Mouse (Mus musculus): ENCODE data around the gene Alox5. TPM values are rescaled to one million over a fixed set of nuclear protein-coding genes. Genes with fewer than 3 reads are reported as not detected.
"Not testable (repeated sequence)": the region's sequence is repeated elsewhere in the genome, so short reads cannot be mapped to it uniquely, and the experiment has no call there.

The Alox5 gene
- polyA plus RNA-seq (2015; fragmentation: Nextera tagmentation; extraction: Ambion mirVana): 0.63 and 0.89 TPM in 2 replicates

DNA sequence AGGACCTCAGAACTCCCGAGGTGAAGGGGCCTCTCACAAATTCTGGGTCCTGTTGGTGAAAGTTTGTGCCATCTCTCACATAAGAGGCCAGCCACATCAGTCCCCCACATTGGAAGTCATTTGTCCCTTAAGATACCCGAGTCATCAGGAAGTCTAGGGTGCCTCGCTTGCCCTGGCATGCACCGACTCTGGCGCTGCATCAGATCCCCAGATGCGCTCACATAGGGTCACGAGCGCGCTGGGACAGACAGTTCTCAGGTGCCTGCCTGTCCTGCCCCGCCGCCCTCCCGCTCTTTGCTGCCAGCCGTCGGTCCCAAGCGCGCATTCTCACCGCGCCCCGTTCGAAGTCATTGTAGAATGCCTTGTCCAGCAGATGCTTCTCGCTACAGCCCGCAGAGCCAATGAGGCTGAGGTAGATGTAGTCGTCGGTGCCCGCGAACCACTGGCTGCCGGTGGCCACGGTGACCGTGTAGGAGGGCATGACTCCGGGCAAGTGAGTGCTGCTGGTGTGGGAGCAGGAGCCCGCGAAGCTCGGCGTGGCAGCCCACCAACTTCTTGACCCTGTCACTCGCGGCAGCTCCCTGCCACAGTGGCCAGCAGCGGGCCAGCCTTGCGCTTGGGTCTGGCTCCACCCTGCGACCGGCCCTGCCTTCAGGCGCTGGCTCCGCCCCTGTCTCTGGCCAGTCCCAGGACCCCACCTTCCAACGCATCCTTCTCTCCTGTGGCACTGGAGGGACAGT is at the start of gene Alox5:
Gene Alox5, minus strand, starts transcription at position 635 of the 740 bp plus-strand sequence.
- Histone ChIP-seq H3K9me3 (ENCODE audit: low read length) (no peaks in the 10 kb centered on the region), H3K27me3 (ENCODE audit: insufficient read depth, low read length) (peaks cover 39% of the 10 kb centered on the region), H3K4me1 (ENCODE audit: insufficient read depth, low read length) (no peaks in the 10 kb centered on the region), H3K9ac (replicated peaks; ENCODE audit: low read length) (0 out of 2 replicates have a peak within 1 kb of the TSS, but pooled peaks have one; percentile 36), H3K27ac (ENCODE audit: low read length) (no peak within 1 kb of the TSS), H3K4me3 (ENCODE audit: low read length) (peak within 1 kb of the TSS; percentile 44), H3K4me2 (replicated peaks; ENCODE audit: low read depth, low read length) (peak within 1 kb of the TSS; percentile 74), H3K36me3 (ENCODE audit: insufficient read depth, low read length) (no peaks in the 10 kb centered on the region)
- ATAC-seq (ENCODE audit: low FRiP score, low TSS enrichment): peak; percentile 86
- 3% methylated on average over 43 of the region's 43 CpGs for WGBS

- H3K9ac ChIP-seq (replicated peaks; ENCODE audit: low read length); H3K36me3 ChIP-seq (ENCODE audit: insufficient read depth, low read length); H3K27me3 ChIP-seq (ENCODE audit: insufficient read depth, low read length); ATAC-seq (ENCODE audit: low FRiP score, low TSS enrichment); H3K4me2 ChIP-seq (replicated peaks; ENCODE audit: low read depth, low read length); H3K27ac ChIP-seq (ENCODE audit: low read length); H3K4me3 ChIP-seq (ENCODE audit: low read length); H3K4me1 ChIP-seq (ENCODE audit: insufficient read depth, low read length): not testable (repeated sequence)
- WGBS: 89% methylated on average over 19 of the region's 20 CpGs
- H3K9me3 ChIP-seq (ENCODE audit: low read length): peaks cover 12% of the 10 kb centered on the region
Measured at GRCm38 (mm10) chr6:116506302-116507003, 45.5 kb upstream of the Alox5 start, which contains the start of gene Olfr212. Gene Olfr212 (plus strand): TSS chr6:116506516.

DNA sequence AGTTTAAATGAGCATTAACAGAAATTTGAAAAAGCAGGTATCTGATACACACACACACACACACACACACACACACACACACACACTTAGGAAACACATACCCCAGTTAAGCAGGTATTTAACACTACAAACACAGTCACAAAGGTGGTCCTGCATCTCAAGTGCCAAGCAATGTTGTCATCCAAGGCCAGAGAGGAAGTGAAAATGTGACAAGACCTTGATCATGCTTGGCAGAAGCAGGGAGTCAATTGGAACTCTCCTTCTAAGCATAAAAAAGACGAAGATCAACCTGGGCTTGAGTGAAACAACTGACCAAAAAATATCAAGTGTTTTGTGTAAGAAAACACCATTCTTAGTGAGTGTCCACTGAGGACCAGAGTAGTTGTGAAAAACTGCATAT is 35.0 kb upstream of the Alox5 start:
- WGBS: 90% methylated on average over 1 of the region's 1 CpGs
- ATAC-seq (ENCODE audit: low FRiP score, low TSS enrichment): no peak
- no peak overlapping the region for H3K27ac ChIP-seq (ENCODE audit: low read length)
- no peaks in the 10 kb centered on the region for H3K9me3 ChIP-seq (ENCODE audit: low read length)
- H3K4me2 ChIP-seq (replicated peaks; ENCODE audit: low read depth, low read length): no peak overlapping the region
- no peaks in the 10 kb centered on the region for H3K27me3 ChIP-seq (ENCODE audit: insufficient read depth, low read length)
- H3K36me3 ChIP-seq (ENCODE audit: insufficient read depth, low read length): no peaks in the 10 kb centered on the region
- no peaks in the 10 kb centered on the region for H3K4me1 ChIP-seq (ENCODE audit: insufficient read depth, low read length)
- H3K9ac ChIP-seq (replicated peaks; ENCODE audit: low read length): no peak overlapping the region
- no peak overlapping the region for H3K4me3 ChIP-seq (ENCODE audit: low read length)

DNA sequence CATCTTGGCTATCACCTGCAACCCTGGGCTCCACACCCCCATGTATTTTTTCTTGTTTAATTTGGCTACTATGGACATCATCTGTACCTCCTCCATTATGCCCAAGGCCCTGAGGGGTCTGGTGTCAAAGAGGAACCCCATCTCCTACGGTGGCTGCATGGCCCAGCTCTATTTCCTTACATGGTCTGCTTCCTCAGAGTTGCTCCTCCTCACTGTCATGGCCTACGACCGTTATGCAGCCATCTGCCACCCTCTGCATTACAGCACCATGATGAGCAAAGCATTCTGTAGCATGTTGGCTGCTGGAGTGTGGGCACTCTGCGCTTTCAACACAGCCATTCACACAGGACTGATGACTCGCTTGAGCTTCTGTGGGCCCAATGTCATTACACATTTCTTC is 32.8 kb upstream of the Alox5 start:
- Histone ChIP-seq H3K9ac (replicated peaks; ENCODE audit: low read length) (no peak overlapping the region), H3K27me3 (ENCODE audit: insufficient read depth, low read length) (no peaks in the 10 kb centered on the region), H3K27ac (ENCODE audit: low read length) (no peak overlapping the region), H3K9me3 (ENCODE audit: low read length) (no peaks in the 10 kb centered on the region), H3K4me2 (replicated peaks; ENCODE audit: low read depth, low read length) (no peak overlapping the region), H3K36me3 (ENCODE audit: insufficient read depth, low read length) (no peaks in the 10 kb centered on the region), H3K4me3 (ENCODE audit: low read length) (no peak overlapping the region), H3K4me1 (ENCODE audit: insufficient read depth, low read length) (no peaks in the 10 kb centered on the region)
- 89% methylated on average over 5 of the region's 5 CpGs for WGBS
- ATAC-seq (ENCODE audit: low FRiP score, low TSS enrichment): no peak

DNA sequence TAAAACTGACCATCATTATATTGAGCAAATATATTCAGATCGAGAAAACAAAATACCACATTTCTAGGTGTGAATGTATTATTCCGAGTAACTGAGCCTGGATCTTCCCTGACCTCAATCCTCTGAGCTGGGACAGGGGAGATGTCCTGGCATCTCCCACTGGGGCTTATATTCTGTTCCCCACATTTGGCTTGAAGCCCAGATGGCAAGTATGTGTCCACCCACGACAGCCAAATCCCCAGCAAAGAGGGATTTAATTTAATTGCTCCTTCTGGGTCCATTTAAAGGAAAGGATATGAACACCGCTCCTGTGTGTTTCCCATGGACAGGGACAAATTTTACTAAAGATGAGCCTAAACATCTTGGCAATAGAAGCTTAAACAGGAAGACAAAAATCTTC is 27.8 kb upstream of the Alox5 start, which contains the start of gene Olfr211:
Gene Olfr211, plus strand, starts transcription at position 301 of the 400 bp plus-strand sequence.
- Histone ChIP-seq H3K9ac (replicated peaks; ENCODE audit: low read length) (no peak within 1 kb of the TSS), H3K4me1 (ENCODE audit: insufficient read depth, low read length) (no peaks in the 10 kb centered on the region), H3K27me3 (ENCODE audit: insufficient read depth, low read length) (no peaks in the 10 kb centered on the region), H3K27ac (ENCODE audit: low read length) (no peak within 1 kb of the TSS), H3K4me3 (ENCODE audit: low read length) (no peak within 1 kb of the TSS), H3K4me2 (replicated peaks; ENCODE audit: low read depth, low read length) (no peak within 1 kb of the TSS), H3K36me3 (ENCODE audit: insufficient read depth, low read length) (no peaks in the 10 kb centered on the region), H3K9me3 (ENCODE audit: low read length) (no peaks in the 10 kb centered on the region)
- WGBS: 81% methylated on average over 4 of the region's 4 CpGs
- no peak for ATAC-seq (ENCODE audit: low FRiP score, low TSS enrichment)

- no peak for ATAC-seq (ENCODE audit: low FRiP score, low TSS enrichment)
- no peaks in the 10 kb centered on the region for H3K27me3 ChIP-seq (ENCODE audit: insufficient read depth, low read length)
- 56% methylated on average over 1 of the region's 1 CpGs for WGBS
- no peak overlapping the region for H3K4me2 ChIP-seq (replicated peaks; ENCODE audit: low read depth, low read length)
- no peak overlapping the region for H3K27ac ChIP-seq (ENCODE audit: low read length)
- no peak overlapping the region for H3K4me3 ChIP-seq (ENCODE audit: low read length)
- no peaks in the 10 kb centered on the region for H3K36me3 ChIP-seq (ENCODE audit: insufficient read depth, low read length)
- H3K4me1 ChIP-seq (ENCODE audit: insufficient read depth, low read length): no peaks in the 10 kb centered on the region
- H3K9ac ChIP-seq (replicated peaks; ENCODE audit: low read length): no peak overlapping the region
- H3K9me3 ChIP-seq (ENCODE audit: low read length): no peaks in the 10 kb centered on the region
Measured at GRCm38 (mm10) chr6:116486833-116487232, 25.9 kb upstream of the Alox5 start.

- H3K27me3 ChIP-seq (ENCODE audit: insufficient read depth, low read length): no peaks in the 10 kb centered on the region
- no peak overlapping the region for H3K27ac ChIP-seq (ENCODE audit: low read length)
- no peaks in the 10 kb centered on the region for H3K36me3 ChIP-seq (ENCODE audit: insufficient read depth, low read length)
- WGBS: 76% methylated on average over 1 of the region's 1 CpGs
- H3K4me3 ChIP-seq (ENCODE audit: low read length): no peak overlapping the region
- H3K9ac ChIP-seq (replicated peaks; ENCODE audit: low read length): no peak overlapping the region
- no peak overlapping the region for H3K4me2 ChIP-seq (replicated peaks; ENCODE audit: low read depth, low read length)
- no peaks in the 10 kb centered on the region for H3K4me1 ChIP-seq (ENCODE audit: insufficient read depth, low read length)
- H3K9me3 ChIP-seq (ENCODE audit: low read length): no peaks in the 10 kb centered on the region
- ATAC-seq (ENCODE audit: low FRiP score, low TSS enrichment): no peak
Measured at GRCm38 (mm10) chr6:116485081-116485480, 24.1 kb upstream of the Alox5 start.

DNA sequence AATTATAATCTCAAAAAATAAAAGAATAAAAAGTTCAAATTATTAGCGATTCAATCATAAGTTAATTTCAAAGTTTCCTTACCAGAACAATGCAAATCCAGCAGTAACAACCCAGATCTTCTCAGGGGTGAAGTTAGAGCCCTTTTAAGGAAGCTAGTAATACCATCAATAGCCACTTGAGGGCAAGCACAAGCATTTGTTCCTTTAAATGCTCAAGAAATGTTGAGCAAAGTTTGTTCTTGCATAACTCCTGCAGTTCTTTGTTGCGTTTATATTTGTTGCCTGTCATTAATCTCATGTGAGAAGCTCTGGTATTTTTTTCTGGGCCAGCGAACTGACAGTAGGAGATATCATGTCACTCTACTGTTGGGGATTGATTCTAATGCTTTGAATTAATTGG is 7.1 kb upstream of the Alox5 start:
- Histone ChIP-seq H3K36me3 (ENCODE audit: insufficient read depth, low read length) (no peaks in the 10 kb centered on the region), H3K4me1 (ENCODE audit: insufficient read depth, low read length) (no peaks in the 10 kb centered on the region), H3K4me3 (ENCODE audit: low read length) (no peak overlapping the region), H3K4me2 (replicated peaks; ENCODE audit: low read depth, low read length) (no peak overlapping the region), H3K9ac (replicated peaks; ENCODE audit: low read length) (no peak overlapping the region), H3K9me3 (ENCODE audit: low read length) (no peaks in the 10 kb centered on the region), H3K27me3 (ENCODE audit: insufficient read depth, low read length) (peaks cover 2% of the 10 kb centered on the region; the same call in 1 of the 2 replicates), H3K27ac (ENCODE audit: low read length) (no peak overlapping the region)
- no peak for ATAC-seq (ENCODE audit: low FRiP score, low TSS enrichment)
- 31% methylated on average over 3 of the region's 3 CpGs for WGBS

DNA sequence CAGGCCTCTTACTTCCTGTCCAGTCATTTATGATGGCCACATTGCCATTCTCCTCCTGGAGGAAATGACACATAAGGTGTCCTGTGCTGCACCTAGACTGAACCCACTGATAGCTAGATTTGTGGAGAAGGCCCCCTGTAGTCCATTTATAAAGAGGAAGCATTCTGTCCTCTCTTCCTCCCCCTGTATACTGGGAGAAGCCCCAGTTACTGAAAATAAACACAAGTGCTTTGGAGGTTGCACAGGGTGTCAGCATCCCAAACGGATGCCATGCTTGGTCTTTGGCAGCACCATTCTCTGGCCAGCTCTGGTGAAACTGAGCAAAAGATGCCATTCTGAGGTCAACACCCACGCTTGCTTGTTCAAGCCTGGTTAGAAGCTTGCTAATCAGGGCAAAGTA is 1.7 kb downstream of the Alox5 start:
- H3K9me3 ChIP-seq (ENCODE audit: low read length): no peaks in the 10 kb centered on the region
- ATAC-seq (ENCODE audit: low FRiP score, low TSS enrichment): no peak
- no peaks in the 10 kb centered on the region for H3K4me1 ChIP-seq (ENCODE audit: insufficient read depth, low read length)
- H3K4me3 ChIP-seq (ENCODE audit: low read length): no peak overlapping the region
- peaks cover 39% of the 10 kb centered on the region for H3K27me3 ChIP-seq (ENCODE audit: insufficient read depth, low read length)
- no peak overlapping the region for H3K4me2 ChIP-seq (replicated peaks; ENCODE audit: low read depth, low read length)
- no peaks in the 10 kb centered on the region for H3K36me3 ChIP-seq (ENCODE audit: insufficient read depth, low read length)
- no peak overlapping the region for H3K9ac ChIP-seq (replicated peaks; ENCODE audit: low read length)
- no peak overlapping the region for H3K27ac ChIP-seq (ENCODE audit: low read length)
- 76% methylated on average over 2 of the region's 2 CpGs for WGBS

- no peak overlapping the region for H3K9ac ChIP-seq (replicated peaks; ENCODE audit: low read length)
- 84% methylated on average over 4 of the region's 4 CpGs for WGBS
- peaks cover 39% of the 10 kb centered on the region for H3K27me3 ChIP-seq (ENCODE audit: insufficient read depth, low read length)
- H3K36me3 ChIP-seq (ENCODE audit: insufficient read depth, low read length): no peaks in the 10 kb centered on the region
- H3K4me3 ChIP-seq (ENCODE audit: low read length): no peak overlapping the region
- no peak overlapping the region for H3K4me2 ChIP-seq (replicated peaks; ENCODE audit: low read depth, low read length)
- H3K9me3 ChIP-seq (ENCODE audit: low read length): no peaks in the 10 kb centered on the region
- no peak for ATAC-seq (ENCODE audit: low FRiP score, low TSS enrichment)
- H3K27ac ChIP-seq (ENCODE audit: low read length): no peak overlapping the region
- no peaks in the 10 kb centered on the region for H3K4me1 ChIP-seq (ENCODE audit: insufficient read depth, low read length)
Measured at GRCm38 (mm10) chr6:116458728-116459127, 2.2 kb downstream of the Alox5 start.

Data from kidney, embryonic 16.5 days (tissue).